Mouse (Mus musculus) forebrain, embryonic 16.5 days (tissue): Measurements from ENCODE around the gene Ccdc191. TPM values are rescaled to one million over a fixed set of nuclear protein-coding genes. Genes with fewer than 3 reads are reported as not detected.

Source experiments
- ATAC-seq: fragments of 200-750 bp; cut with Nextera tagmentation; 2 replicates; pipeline ENCODE4 v1.8.0; 2017; ENCODE audit warnings: mild to moderate bottlenecking, moderate library complexity
- H3K27ac ChIP-seq: fragments of 300-500 bp; sonication (generic); 2 replicates; pipeline ENCODE4 v1.5.1; 2014; ENCODE audit warnings: low read length, control low read depth
- H3K27me3 ChIP-seq: fragments of 300-500 bp; sonication (generic); replicated peaks from 2 replicates; pipeline ENCODE4 v1.6.1; 2014; ENCODE audit warnings: low read length; ENCODE audit not compliant: control insufficient read depth, insufficient read depth
- H3K36me3 ChIP-seq: fragments of 300-500 bp; sonication (generic); 2 replicates; pipeline ENCODE4 v1.6.1; 2014; ENCODE audit not compliant: control insufficient read depth, insufficient read depth
- H3K4me1 ChIP-seq: fragments of 300-500 bp; sonication (generic); replicated peaks from 2 replicates; pipeline ENCODE4 v1.6.1; 2014; ENCODE audit warnings: low read length; ENCODE audit not compliant: control insufficient read depth, insufficient read depth
- H3K4me2 ChIP-seq: fragments of 300-500 bp; sonication (generic); 2 replicates; pipeline ENCODE4 v1.6.1; 2014; ENCODE audit warnings: mild to moderate bottlenecking, low read length, control low read depth
- H3K4me3 ChIP-seq: fragments of 300-500 bp; sonication (generic); replicated peaks from 2 replicates; pipeline ENCODE4 v1.5.1; 2014; ENCODE audit warnings: mild to moderate bottlenecking, low read length, control low read depth
- H3K9ac ChIP-seq: fragments of 300-500 bp; sonication (generic); replicated peaks from 2 replicates; pipeline ENCODE4 v1.6.1; 2014; ENCODE audit warnings: low read depth, low read length, control low read depth
- H3K9me3 ChIP-seq: fragments of 300-500 bp; sonication (generic); 2 replicates; pipeline ENCODE4 v1.6.1; 2016; ENCODE audit warnings: low read length; ENCODE audit not compliant: control insufficient read depth
- WGBS: fragments of 180-500 bp; shearing (Covaris S2); extraction: QIAGEN DNeasy Blood & Tissue Kit; methylation state at CpG from one replicate; pipeline ENCODE4 v1.1.7; 2014; 5-methylcytosine and 5-hydroxymethylcytosine counted together
- polyA plus RNA-seq: library from polyadenylated mRNA; unstranded; fragments of >200 nt; fragmentation: Nextera tagmentation; extraction: Ambion mirVana; gene quantifications from 2 replicates; pipeline ENCODE4 v1.2.1, GENCODE M21; 2015

The Ccdc191 gene
- polyA plus RNA-seq, 1 experiment from 2014 or later: 9.3 TPM

DNA sequence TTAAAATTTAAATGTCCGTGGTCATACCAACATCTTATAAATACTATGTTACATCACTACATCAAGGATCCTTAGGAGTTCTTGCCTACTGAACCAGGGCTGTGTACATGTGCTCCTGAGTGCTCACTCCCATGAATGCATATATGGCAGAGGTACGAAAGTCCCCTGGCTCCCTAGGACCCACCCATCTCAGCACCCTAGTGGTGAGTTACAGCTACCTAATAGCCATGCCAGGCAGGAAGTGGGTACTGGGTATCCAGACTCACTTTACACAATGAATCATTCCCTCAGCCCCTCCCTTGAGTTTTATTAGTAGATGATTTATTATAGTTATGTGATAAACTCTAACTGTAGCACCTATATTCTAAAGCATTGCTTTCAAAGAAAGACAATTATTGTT is 7.3 kb upstream of the Ccdc191 start:
- H3K36me3 ChIP-seq: peaks cover 7% of the 10 kb centered on the region; the same call in 1 of the 2 replicates
- no peaks in the 10 kb centered on the region for H3K27me3 ChIP-seq
- H3K4me3 ChIP-seq: no peak overlapping the region
- 96% methylated on average over 2 of the region's 2 CpGs for WGBS
- H3K4me2 ChIP-seq: no peak overlapping the region
- ATAC-seq: no peak
- no peak overlapping the region for H3K9ac ChIP-seq
- no peak overlapping the region for H3K27ac ChIP-seq
- no peaks in the 10 kb centered on the region for H3K9me3 ChIP-seq
- H3K4me1 ChIP-seq: no peaks in the 10 kb centered on the region

DNA sequence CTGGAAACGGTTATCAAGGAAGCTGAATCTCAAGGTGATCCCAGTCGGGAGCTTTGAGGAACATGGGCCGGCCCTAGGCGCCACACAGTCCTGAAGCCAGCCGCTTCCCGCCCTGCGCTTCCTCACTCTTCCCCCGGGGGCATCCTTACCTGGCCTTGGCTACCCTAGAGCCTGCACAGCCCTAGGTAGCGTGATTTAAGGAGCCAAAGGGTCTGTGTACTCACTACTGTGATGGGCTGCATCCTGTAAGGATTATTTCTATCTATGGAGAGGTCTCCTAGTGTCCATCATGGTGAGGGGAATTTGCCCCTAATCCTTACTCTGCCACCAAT is 371 bp downstream of the Ccdc191 start:
- Histone ChIP-seq H3K4me3 (peak overlapping the region; percentile 53), H3K4me1 (peaks cover 7% of the 10 kb centered on the region), H3K27ac (peak overlapping the region; percentile 54), H3K4me2 (peak overlapping the region; percentile 74), H3K27me3 (no peaks in the 10 kb centered on the region), H3K36me3 (no peaks in the 10 kb centered on the region), H3K9ac (peak overlapping the region; percentile 74), H3K9me3 (no peaks in the 10 kb centered on the region)
- ATAC-seq: peak; percentile 93
- WGBS: 0% methylated on average over 9 of the region's 9 CpGs

DNA sequence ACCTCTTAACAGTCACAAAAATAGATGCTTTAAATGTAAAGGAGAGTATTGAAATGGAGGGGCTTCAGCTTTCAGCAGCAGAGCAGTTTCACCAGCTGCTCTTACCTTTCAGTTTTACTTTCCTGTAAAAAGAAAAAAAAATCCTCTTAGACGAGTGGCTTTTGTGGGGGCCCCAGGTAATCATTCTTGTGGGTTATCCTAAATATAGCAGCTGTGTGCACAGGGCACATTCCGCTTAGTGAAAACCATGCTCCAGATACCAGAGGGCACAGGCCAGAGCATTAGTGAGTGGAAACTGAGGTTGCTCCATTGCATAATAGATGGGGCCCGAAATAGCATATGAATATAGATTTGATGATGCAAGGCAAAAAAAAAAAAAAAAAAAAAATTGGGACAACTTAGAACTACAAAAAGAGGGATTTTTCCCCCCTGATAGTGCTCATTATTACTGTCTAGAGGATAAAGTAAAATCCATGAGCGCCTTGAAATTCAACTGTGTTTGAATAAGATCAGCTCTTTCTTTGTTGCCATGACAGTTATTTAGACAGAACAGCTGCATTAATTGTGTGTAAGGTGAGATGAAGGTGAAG is 1.2 kb downstream of the Ccdc191 start:
- no peak overlapping the region for H3K4me3 ChIP-seq

DNA sequence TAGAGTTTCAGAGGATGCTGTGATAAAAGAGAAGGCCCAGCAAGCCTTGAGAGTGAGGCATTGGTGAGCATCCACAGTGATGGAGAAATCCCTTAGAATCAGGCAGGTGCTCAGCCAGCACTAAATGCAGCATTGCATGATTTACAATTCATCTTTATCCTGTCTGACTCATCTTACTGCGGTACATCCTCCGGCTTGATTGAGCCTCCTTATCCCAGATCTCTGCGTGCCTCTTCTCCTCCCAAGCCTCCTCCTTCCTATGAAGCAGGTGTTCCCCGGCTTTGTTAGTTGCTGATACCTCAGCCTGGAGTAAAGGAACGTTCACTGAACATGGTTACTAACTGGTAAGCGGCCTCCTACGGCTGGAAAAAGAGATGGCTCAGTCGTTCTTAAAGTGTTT is 4.9 kb downstream of the Ccdc191 start:
- no peak overlapping the region for H3K4me3 ChIP-seq
- H3K27me3 ChIP-seq: no peaks in the 10 kb centered on the region
- no peak overlapping the region for H3K4me2 ChIP-seq
- ATAC-seq: no peak
- no peaks in the 10 kb centered on the region for H3K36me3 ChIP-seq
- H3K4me1 ChIP-seq: no peaks in the 10 kb centered on the region
- H3K27ac ChIP-seq: no peak overlapping the region
- H3K9ac ChIP-seq: no peak overlapping the region
- no peaks in the 10 kb centered on the region for H3K9me3 ChIP-seq
- WGBS: 89% methylated on average over 8 of the region's 8 CpGs

More for the DNA sequence above, 1.2 kb downstream of the Ccdc191 start:
- Histone ChIP-seq H3K4me2 (no peak overlapping the region), H3K36me3 (no peaks in the 10 kb centered on the region), H3K9me3 (no peaks in the 10 kb centered on the region), H3K9ac (no peak overlapping the region), H3K27ac (no peak overlapping the region), H3K27me3 (no peaks in the 10 kb centered on the region), H3K4me1 (peaks cover 7% of the 10 kb centered on the region)
- WGBS: 82% methylated on average over 4 of the region's 4 CpGs
- no peak for ATAC-seq

DNA sequence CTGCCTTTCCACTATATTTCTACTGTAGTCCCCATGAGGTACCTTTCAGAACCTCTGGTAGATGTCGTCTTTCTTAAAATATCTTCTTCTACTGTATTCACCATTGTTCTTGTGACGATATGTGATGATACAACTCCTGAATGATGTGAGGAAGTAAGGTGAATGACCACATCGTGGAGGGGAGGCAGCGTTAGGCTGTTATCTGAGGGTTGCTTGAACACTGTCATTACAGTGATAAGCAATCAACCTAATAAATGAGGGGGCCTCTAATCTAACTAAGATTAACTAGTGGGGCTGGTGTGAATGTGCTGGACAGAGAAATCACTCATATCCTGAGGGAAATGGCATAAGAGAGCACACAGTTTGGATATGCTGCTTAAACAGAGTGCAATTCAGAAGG is 10.5 kb downstream of the Ccdc191 start:
- H3K4me2 ChIP-seq: no peak overlapping the region
- no peak overlapping the region for H3K9ac ChIP-seq
- no peaks in the 10 kb centered on the region for H3K36me3 ChIP-seq
- H3K27ac ChIP-seq: no peak overlapping the region
- no peak for ATAC-seq
- no peaks in the 10 kb centered on the region for H3K4me1 ChIP-seq
- no peak overlapping the region for H3K4me3 ChIP-seq
- H3K27me3 ChIP-seq: no peaks in the 10 kb centered on the region
- H3K9me3 ChIP-seq: no peaks in the 10 kb centered on the region
- 96% methylated on average over 4 of the region's 4 CpGs for WGBS

DNA sequence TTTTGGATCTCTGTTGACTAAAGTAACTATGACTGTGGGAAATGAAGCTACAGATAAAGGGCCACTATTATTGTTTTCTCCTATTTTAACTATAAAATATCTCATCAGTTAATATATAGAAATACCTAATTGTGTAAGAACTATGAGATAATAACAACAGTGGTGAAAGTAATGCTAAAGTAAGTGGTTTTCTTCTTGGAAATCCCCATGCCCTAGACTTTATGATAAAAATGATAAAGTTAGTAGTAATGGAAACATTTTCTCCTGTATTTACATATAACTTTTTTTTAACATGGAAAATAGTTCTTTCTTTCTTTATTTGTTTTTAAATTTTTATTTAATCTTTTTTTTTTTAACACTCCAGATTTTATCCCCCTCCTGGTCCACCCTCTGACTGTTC is 11.0 kb downstream of the Ccdc191 start:
- H3K4me1 ChIP-seq: no peaks in the 10 kb centered on the region
- no peak overlapping the region for H3K4me3 ChIP-seq
- no peak for ATAC-seq
- no peak overlapping the region for H3K27ac ChIP-seq
- H3K36me3 ChIP-seq: no peaks in the 10 kb centered on the region
- no peaks in the 10 kb centered on the region for H3K9me3 ChIP-seq
- no peak overlapping the region for H3K9ac ChIP-seq
- no peaks in the 10 kb centered on the region for H3K27me3 ChIP-seq
- no peak overlapping the region for H3K4me2 ChIP-seq

DNA sequence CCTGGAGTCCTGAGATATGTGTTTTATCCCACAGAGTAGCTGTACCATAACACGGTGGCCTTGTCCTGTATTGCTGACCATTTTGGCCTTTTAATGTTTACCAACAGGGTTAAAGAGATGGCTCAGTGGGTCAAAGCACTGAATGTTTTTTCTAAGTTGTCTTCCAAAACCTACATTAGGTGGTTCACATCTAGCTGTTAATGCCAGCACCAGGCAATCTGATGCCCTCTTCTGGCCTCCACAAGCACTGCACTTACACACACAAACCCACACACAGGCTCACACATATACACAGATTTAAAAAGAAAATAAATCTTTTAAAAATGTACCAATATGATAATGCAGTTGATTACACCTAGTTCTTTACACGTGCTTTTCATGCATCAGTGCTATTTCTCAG is 19.3 kb downstream of the Ccdc191 start:
- H3K36me3 ChIP-seq: no peaks in the 10 kb centered on the region
- H3K4me3 ChIP-seq: no peak overlapping the region
- no peaks in the 10 kb centered on the region for H3K9me3 ChIP-seq
- 84% methylated on average over 2 of the region's 2 CpGs for WGBS
- H3K4me2 ChIP-seq: no peak overlapping the region
- H3K4me1 ChIP-seq: no peaks in the 10 kb centered on the region
- ATAC-seq: no peak
- no peak overlapping the region for H3K27ac ChIP-seq
- H3K9ac ChIP-seq: no peak overlapping the region
- H3K27me3 ChIP-seq: no peaks in the 10 kb centered on the region

DNA sequence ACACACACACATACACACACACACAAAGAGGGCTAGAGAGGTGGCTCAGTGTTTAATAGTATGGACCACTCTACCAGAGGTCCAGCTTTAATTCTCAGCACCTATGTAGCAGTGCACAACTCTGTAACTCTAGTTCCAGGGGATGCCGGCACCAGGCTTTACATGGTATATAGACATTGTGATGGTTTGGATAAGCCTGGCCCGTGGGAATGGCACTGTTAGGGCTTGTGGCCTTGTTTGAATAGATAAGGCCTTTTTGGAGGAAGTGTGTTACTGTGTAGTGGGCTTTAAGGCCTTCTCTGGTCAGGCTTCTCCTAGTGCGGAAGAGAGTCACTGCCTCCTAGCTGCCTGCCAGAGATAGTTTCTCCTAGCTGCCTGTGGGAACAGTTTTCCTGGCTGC is 29.3 kb downstream of the Ccdc191 start:
- Histone ChIP-seq H3K4me1 (no peaks in the 10 kb centered on the region), H3K27ac (no peak overlapping the region), H3K27me3 (no peaks in the 10 kb centered on the region), H3K36me3 (no peaks in the 10 kb centered on the region), H3K9ac (no peak overlapping the region), H3K9me3 (no peaks in the 10 kb centered on the region), H3K4me2 (no peak overlapping the region), H3K4me3 (no peak overlapping the region)
- no peak for ATAC-seq
- WGBS: 92% methylated on average over 3 of the region's 3 CpGs

DNA sequence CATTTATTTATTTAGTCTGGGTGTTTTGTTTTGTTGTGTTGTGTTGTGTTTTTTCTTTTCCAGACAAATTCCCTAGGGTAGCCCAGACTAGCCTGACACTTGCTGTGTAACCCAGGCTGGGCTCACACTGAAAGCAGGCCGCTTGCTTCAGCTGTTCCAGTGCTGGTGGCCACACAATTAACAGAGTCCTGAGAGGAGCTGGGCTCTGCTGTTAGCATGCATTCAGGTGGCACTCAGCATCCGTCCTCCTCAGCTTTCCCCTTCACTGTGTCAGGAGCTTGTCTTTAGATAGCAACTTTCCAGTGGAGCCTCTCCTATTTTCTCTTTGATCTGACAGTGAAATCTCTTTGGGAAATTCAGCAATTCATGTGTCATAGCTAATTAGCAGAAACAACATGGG is 32.4 kb downstream of the Ccdc191 start:
- no peaks in the 10 kb centered on the region for H3K4me1 ChIP-seq
- H3K4me2 ChIP-seq: no peak overlapping the region
- no peaks in the 10 kb centered on the region for H3K27me3 ChIP-seq
- H3K9ac ChIP-seq: no peak overlapping the region
- H3K36me3 ChIP-seq: no peaks in the 10 kb centered on the region
- no peak overlapping the region for H3K27ac ChIP-seq
- 51% methylated on average over 2 of the region's 2 CpGs for WGBS
- no peak for ATAC-seq
- no peaks in the 10 kb centered on the region for H3K9me3 ChIP-seq
- no peak overlapping the region for H3K4me3 ChIP-seq

DNA sequence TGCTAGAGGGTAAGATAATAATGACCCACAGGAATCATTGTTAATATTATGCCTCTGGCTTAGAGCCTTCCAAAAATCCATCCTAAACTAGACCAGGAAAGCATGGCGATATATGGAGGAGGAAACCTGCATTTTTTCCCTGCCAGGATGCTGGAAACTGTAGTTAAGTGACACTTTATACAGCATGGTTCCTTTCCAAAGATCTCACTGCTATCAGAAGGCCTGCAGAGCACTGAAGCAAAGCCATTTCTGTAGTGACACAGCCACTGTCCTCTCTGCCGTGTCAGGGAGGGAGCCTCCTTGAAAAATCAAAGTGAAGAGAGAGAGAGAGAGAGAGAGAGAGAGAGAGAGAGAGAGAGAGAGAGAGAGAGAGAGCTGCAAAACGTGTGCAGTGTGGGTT is 33.0 kb downstream of the Ccdc191 start:
- H3K4me3 ChIP-seq: no peak overlapping the region
- no peak overlapping the region for H3K9ac ChIP-seq
- WGBS: 55% methylated on average over 3 of the region's 3 CpGs
- no peak overlapping the region for H3K27ac ChIP-seq
- no peaks in the 10 kb centered on the region for H3K9me3 ChIP-seq
- no peak overlapping the region for H3K4me2 ChIP-seq
- no peaks in the 10 kb centered on the region for H3K27me3 ChIP-seq
- no peaks in the 10 kb centered on the region for H3K36me3 ChIP-seq
- no peaks in the 10 kb centered on the region for H3K4me1 ChIP-seq
- no peak for ATAC-seq
